Mouse (Mus musculus): ENCODE results near the gene Acacb.

DNA sequence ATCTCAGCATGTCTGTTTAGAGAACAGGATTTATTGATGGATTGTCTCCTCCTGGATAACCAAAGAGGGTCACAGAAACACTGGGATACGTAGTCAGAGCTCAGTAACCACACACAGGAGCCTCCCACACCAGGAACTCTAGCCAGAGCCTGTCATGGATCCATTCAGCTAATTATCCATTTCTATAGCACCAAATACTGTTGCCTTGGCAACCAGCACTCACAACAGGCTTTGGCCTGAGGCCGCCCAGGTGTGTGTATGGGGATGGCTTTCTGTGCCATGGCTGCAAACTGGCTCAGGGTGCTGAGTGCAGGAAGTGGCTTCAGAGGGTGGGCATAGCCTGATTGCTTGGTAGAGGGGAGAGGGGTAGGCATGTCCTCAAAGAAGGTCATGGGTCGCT is 143.7 kb downstream of the Acacb start:
- TF ChIP-seq ZNF384 (IDR thresholded peaks at IDR 0.05; ENCODE audit: low read depth, low read length) (no peak), CHD2 (IDR thresholded peaks at IDR 0.05; ENCODE audit: low read depth, low read length) (no peak), ZC3H11A (IDR thresholded peaks at IDR 0.05; ENCODE audit: borderline replicate concordance, low read depth, low read length) (no peak), HCFC1 (IDR thresholded peaks at IDR 0.05; ENCODE audit: borderline replicate concordance, insufficient read depth, low read length) (no peak), MAFK (IDR thresholded peaks at IDR 0.05; ENCODE audit: insufficient read depth, low read depth, low read length) (no peak)
